Mouse (Mus musculus): ENCODE data around the gene Mtus2. TPM values are rescaled to one million over a fixed set of nuclear protein-coding genes. Genes with fewer than 3 reads are reported as not detected.

The Mtus2 gene
- 1.8 and 3.4 TPM in 2 replicates for polyA plus RNA-seq (2012; ENCODE audit: insufficient read depth, insufficient read length, missing spikeins)

GRCm38 (mm10) chr5:147956821-147957564, at the start of gene Mtus2:
Gene Mtus2 (plus strand): TSS chr5:147957320.
- Histone ChIP-seq H3K4me1 (ENCODE audit: control insufficient read depth, insufficient read depth, insufficient read length, low read length) (no peaks in the 10 kb centered on the region), H3K27ac (replicated peaks; ENCODE audit: low read depth, low read length) (no peak within 1 kb of the TSS)

GRCm38 (mm10) chr5:147907851-147908250, 49.3 kb upstream of the Mtus2 start:
- no peaks in the 10 kb centered on the region for H3K4me1 ChIP-seq (ENCODE audit: control insufficient read depth, insufficient read depth, insufficient read length, low read length)
- H3K4me3 ChIP-seq (ENCODE audit: insufficient read depth, low read depth, low read length): no peak overlapping the region
- H3K27ac ChIP-seq (replicated peaks; ENCODE audit: low read depth, low read length): no peak overlapping the region

More at GRCm38 (mm10) chr5:147956821-147957564, at the start of gene Mtus2:
- peak within 1 kb of the TSS; percentile 42 for H3K4me3 ChIP-seq (ENCODE audit: insufficient read depth, low read depth, low read length)

GRCm38 (mm10) chr5:147910807-147911509, 46.2 kb upstream of the Mtus2 start:
- no peak overlapping the region for H3K4me3 ChIP-seq (ENCODE audit: insufficient read depth, low read depth, low read length)
- H3K27ac ChIP-seq (replicated peaks; ENCODE audit: low read depth, low read length): no peak overlapping the region
- H3K4me1 ChIP-seq (ENCODE audit: control insufficient read depth, insufficient read depth, insufficient read length, low read length): peaks cover 4% of the 10 kb centered on the region

DNA sequence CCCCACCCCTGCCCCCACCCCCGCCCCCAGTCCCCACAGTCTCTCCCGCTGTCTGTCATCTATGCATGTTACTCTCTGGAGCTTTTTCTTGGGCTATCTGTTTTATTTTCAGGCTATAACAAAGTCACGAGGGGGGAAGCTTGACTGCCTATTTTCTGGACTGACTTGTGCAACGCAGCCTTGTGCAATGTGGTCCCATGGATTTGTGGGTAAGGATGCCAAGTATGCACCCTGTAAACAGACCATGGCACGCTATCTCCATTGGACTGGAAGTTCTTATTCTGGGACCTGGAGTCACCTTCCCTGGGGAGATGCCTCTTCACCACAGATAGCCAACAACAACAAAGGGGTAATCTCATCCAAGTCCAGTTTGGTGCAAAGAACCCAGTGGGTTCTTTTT, 45.4 kb upstream of the Mtus2 start:
- no peak overlapping the region for H3K27ac ChIP-seq (replicated peaks; ENCODE audit: low read depth, low read length)

GRCm38 (mm10) chr5:147913241-147913842, 43.8 kb upstream of the Mtus2 start:
- H3K4me1 ChIP-seq (ENCODE audit: control insufficient read depth, insufficient read depth, insufficient read length, low read length): peaks cover 7% of the 10 kb centered on the region
- H3K4me3 ChIP-seq (ENCODE audit: insufficient read depth, low read depth, low read length): no peak overlapping the region
- no peak overlapping the region for H3K27ac ChIP-seq (replicated peaks; ENCODE audit: low read depth, low read length)

More for the DNA sequence above, 45.4 kb upstream of the Mtus2 start:
- Histone ChIP-seq H3K4me3 (ENCODE audit: insufficient read depth, low read depth, low read length) (no peak overlapping the region), H3K4me1 (ENCODE audit: control insufficient read depth, insufficient read depth, insufficient read length, low read length) (peaks cover 4% of the 10 kb centered on the region)

DNA sequence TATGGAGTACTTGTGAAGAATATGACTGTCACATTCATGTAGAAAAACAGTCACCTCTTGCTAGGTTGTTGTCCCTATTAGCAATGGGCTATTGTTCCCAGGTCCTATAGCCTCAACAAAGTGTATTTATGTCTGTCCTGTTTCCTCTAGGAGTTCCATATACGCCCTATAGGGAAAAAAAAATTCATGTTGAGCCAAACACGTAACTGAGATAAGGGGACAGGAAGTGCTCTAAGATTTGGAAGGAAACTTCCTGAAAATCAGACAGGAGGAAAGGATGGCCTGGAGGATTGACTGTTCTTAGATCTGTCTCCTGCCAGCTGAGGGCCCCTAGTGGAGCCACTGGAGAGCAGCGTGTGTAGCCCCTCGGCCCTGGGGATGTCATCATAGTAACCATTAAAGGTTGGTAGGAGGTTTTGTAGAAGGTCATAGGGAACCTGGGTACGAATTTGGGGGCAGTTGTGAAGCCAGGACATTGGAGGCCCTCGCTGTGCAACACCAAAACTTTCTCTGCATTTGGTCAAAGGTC, 42.0 kb upstream of the Mtus2 start:
- H3K27ac ChIP-seq (replicated peaks; ENCODE audit: low read depth, low read length): no peak overlapping the region
- H3K4me3 ChIP-seq (ENCODE audit: insufficient read depth, low read depth, low read length): no peak overlapping the region
- peaks cover 7% of the 10 kb centered on the region for H3K4me1 ChIP-seq (ENCODE audit: control insufficient read depth, insufficient read depth, insufficient read length, low read length)

DNA sequence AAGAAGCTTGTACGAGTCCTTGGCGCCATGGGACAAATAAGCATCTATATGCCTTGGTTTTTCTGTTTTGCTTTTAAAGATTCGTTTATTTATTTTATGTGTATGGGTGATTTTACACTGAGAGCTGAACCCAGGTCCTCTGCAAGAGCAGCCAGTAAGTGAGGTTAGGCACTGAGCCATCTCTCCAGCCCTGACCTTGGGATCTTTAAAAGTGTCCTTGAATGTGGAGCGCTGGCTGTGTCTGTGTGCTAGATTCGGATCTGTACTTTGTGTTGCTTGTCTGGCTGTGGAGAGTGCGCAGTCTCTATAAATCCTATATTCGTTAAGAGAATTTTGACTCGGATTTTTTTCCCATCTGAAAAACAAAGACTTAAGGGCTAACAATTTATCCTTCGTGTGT, 40.9 kb upstream of the Mtus2 start:
- H3K4me3 ChIP-seq (ENCODE audit: insufficient read depth, low read depth, low read length): no peak overlapping the region
- H3K4me1 ChIP-seq (ENCODE audit: control insufficient read depth, insufficient read depth, insufficient read length, low read length): peaks cover 7% of the 10 kb centered on the region
- H3K27ac ChIP-seq (replicated peaks; ENCODE audit: low read depth, low read length): no peak overlapping the region

DNA sequence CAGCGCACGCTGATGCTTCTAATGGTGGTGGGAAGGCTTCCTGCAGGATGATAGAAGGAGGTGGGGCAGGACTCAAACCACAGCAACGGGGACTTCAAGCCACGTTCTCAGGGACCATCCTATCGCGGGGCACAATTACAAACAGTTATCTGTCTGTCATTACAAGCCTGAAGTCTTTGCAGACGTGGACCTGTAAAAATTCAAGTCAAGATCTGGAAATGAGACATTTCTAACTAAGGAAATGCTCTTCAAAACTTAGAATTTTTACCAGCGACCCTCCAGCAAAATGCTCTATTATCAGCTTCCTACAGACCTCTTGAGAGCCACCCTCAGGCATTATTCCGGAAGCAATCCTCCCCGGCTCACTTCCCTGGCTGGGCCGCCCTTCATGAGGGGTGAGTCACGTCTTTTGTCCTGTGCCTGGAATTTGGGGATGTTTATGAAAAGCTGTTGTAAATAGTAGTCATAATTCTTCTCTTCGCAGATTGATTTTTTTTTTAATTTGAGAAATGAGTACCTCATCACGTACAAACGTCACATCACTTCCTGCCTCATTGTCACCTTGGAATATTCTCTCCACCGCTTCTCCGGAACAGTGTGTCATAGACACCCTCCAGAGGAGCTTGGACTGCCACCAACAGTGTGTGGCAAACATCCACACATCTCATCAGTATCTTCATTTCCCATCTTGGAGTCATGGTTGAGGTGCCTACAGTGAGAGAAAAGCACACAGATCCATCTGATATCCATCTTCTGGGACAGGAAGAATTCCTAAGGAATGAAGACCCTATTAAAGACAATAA, 38.9 kb upstream of the Mtus2 start:
- Histone ChIP-seq H3K27ac (replicated peaks; ENCODE audit: low read depth, low read length) (no peak overlapping the region), H3K4me1 (ENCODE audit: control insufficient read depth, insufficient read depth, insufficient read length, low read length) (peaks cover 6% of the 10 kb centered on the region), H3K4me3 (ENCODE audit: insufficient read depth, low read depth, low read length) (no peak overlapping the region)

- Histone ChIP-seq H3K27ac (replicated peaks; ENCODE audit: low read depth, low read length) (no peak overlapping the region), H3K4me1 (ENCODE audit: control insufficient read depth, insufficient read depth, insufficient read length, low read length) (no peaks in the 10 kb centered on the region), H3K4me3 (ENCODE audit: insufficient read depth, low read depth, low read length) (no peak overlapping the region)
These were observed 32.5 kb upstream of the Mtus2 start for GRCm38 (mm10) chr5:147924621-147925020.

GRCm38 (mm10) chr5:147925935-147926604, 31.1 kb upstream of the Mtus2 start:
- no peak overlapping the region for H3K27ac ChIP-seq (replicated peaks; ENCODE audit: low read depth, low read length)
- H3K4me1 ChIP-seq (ENCODE audit: control insufficient read depth, insufficient read depth, insufficient read length, low read length): no peaks in the 10 kb centered on the region

DNA sequence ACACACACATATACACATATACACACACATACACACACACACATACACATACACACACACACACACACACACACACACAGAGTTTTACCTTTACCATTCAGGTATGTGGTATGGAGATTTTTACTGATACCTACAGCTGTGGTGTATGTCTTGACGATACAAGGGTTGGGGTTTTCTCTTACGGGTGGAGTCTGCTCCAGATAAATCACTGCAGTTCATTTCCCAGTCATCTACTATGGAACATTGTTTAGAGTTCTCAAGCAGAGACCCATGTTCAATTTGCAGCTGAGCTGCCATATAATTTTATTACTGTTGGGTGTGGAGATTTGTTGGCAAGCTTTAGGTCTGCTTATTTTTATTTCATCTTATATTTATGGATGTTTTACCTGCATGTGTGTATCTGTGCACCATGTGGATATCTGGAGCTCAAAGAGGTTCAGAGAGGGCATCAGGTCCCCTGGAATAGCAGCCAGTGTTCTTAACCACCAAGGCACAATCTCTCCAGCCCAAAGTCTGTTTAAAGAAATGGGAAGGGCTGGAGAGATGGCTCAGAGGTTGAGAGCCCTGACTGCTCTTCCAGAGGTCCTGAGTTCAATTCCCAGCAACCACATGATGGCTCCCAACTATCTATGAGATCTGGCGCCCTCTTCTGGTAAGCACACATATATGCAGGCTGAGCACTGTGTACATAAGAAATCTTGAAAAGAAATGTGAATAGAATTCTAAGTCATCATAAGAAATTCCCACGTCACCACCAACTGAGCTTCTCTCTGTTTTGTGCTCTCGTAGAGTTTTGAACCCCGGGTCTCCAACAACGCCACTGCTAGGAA, 28.2 kb upstream of the Mtus2 start:
- Histone ChIP-seq H3K27ac (replicated peaks; ENCODE audit: low read depth, low read length) (no peak overlapping the region), H3K4me3 (ENCODE audit: insufficient read depth, low read depth, low read length) (no peak overlapping the region), H3K4me1 (ENCODE audit: control insufficient read depth, insufficient read depth, insufficient read length, low read length) (no peaks in the 10 kb centered on the region)

More at GRCm38 (mm10) chr5:147925935-147926604, 31.1 kb upstream of the Mtus2 start:
- no peak overlapping the region for H3K4me3 ChIP-seq (ENCODE audit: insufficient read depth, low read depth, low read length)

DNA sequence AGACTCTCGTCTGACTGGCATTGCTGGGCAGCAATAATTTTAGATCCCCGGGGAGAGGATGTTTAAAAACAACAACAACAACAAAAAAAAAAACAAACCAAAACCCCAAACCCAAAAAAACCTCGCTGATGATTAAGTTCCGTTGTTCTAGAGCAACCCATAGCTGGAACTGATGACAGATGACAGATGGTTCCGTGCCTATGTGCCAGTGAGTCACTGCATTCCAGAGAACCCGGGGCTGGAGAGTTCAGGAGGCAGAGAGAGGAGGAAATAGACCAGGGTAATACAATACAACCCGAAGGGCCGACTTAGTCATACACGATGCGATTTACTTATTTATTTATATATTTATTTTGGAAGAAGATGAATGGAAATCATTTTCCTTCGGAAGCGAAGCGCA, 22.0 kb upstream of the Mtus2 start:
- H3K4me1 ChIP-seq (ENCODE audit: control insufficient read depth, insufficient read depth, insufficient read length, low read length): no peaks in the 10 kb centered on the region
- no peak overlapping the region for H3K27ac ChIP-seq (replicated peaks; ENCODE audit: low read depth, low read length)
- no peak overlapping the region for H3K4me3 ChIP-seq (ENCODE audit: insufficient read depth, low read depth, low read length)

- Histone ChIP-seq H3K27ac (replicated peaks; ENCODE audit: low read depth, low read length) (no peak overlapping the region), H3K4me1 (ENCODE audit: control insufficient read depth, insufficient read depth, insufficient read length, low read length) (no peaks in the 10 kb centered on the region), H3K4me3 (ENCODE audit: insufficient read depth, low read depth, low read length) (no peak overlapping the region)
These were observed 17.9 kb upstream of the Mtus2 start for GRCm38 (mm10) chr5:147939226-147939625.
